16 mouse cellular contexts compared by ENCODE assay signal in the genomic region with DNA sequence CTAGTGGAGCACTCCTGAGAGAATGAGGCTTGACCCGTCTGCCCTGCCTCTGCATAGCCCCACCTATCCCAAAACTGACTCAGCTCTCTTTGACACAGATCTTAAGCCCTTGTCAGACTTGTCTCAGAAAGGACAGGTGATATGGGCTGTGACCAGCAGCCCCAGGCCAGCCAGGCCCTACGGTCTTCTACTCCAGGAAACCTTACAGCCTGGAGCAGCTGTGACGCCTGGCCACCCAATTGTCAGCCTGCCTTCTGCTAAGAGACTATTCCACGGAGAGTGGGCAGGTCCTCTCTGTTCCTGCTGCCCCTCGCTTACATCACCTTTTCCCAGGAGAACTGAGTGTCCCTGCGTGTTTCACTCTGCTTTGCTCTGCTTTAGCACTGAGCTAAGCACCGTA. TPM values are rescaled to one million over a fixed set of nuclear protein-coding genes. Genes with fewer than 3 reads are reported as not detected.
"Had no signal": no experiment of that assay in that cellular context is flagged by ENCODE, and none has a peak within 500 bp of the region (broad histone marks: within the 10 kb centered on the region; RNA-seq: fewer than 3 reads in every experiment).

No protein-coding gene starts in this region.

- H3K27ac ChIP-seq: kidney, postnatal 0 days; layer of hippocampus, adult 2 months; limb, embryonic 12.5 days; liver, embryonic 13.5 days; neural tube, embryonic 12.5 days had no signal

- H3K4me3 ChIP-seq: layer of hippocampus, adult 2 months; limb, embryonic 12.5 days; liver, embryonic 13.5 days; neural tube, embryonic 12.5 days had no signal

- ATAC-seq: intestine, postnatal 0 days; liver, postnatal 0 days had no signal

- H3K36me3 ChIP-seq: limb, embryonic 12.5 days; liver, embryonic 13.5 days; neural tube, embryonic 12.5 days had no signal

- H3K9ac ChIP-seq: limb, embryonic 12.5 days; liver, embryonic 13.5 days; liver, postnatal 0 days; neural tube, embryonic 12.5 days had no signal

- DNase-seq: kidney, postnatal 4 days; liver; liver, embryonic 13.5 days; liver, postnatal 0 days; midbrain, embryonic 14.5 days; right cerebral cortex, adult 18-20 months; right cerebral cortex, postnatal 25 days; thymus, postnatal 36 days had no signal

- H3K4me2 ChIP-seq: limb, embryonic 12.5 days; liver, embryonic 13.5 days; neural tube, embryonic 12.5 days had no signal

- H3K27me3 ChIP-seq: limb, embryonic 12.5 days; liver, embryonic 13.5 days; neural tube, embryonic 12.5 days had no signal

- H3K9me3 ChIP-seq: limb, embryonic 12.5 days; liver, embryonic 13.5 days; neural tube, embryonic 12.5 days had no signal

RNA-seq across cellular contexts. Expression of a gene that starts 24.7 kb away (rescaled TPM):
- polyA plus RNA-seq: small intestine, adult 2 months had no signal

RNA-seq across cellular contexts. Expression of a gene that starts 40.9 kb away (rescaled TPM):
- polyA plus RNA-seq: limb, embryonic 12.5 days; liver, embryonic 13.5 days; lung, embryonic 16.5 days; midbrain, embryonic 14.5 days; neural tube, embryonic 12.5 days; small intestine, adult 2 months; thymus, postnatal 0 days had no signal
